Mouse (Mus musculus) MEL-GATA-1-ER (cell line): ENCODE measurements around the gene Snrpg.
"Not testable (repeated sequence)": the region's sequence is repeated elsewhere in the genome, so short reads cannot be mapped to it uniquely, and the experiment has no call there.

Experiments used
- DNase-seq: peaks from one replicate; pipeline ENCODE4 v3.0.0-alpha.2; 2012; ENCODE audit warnings: low read depth; ENCODE audit errors: extremely low read depth

Gene Snrpg

DNA sequence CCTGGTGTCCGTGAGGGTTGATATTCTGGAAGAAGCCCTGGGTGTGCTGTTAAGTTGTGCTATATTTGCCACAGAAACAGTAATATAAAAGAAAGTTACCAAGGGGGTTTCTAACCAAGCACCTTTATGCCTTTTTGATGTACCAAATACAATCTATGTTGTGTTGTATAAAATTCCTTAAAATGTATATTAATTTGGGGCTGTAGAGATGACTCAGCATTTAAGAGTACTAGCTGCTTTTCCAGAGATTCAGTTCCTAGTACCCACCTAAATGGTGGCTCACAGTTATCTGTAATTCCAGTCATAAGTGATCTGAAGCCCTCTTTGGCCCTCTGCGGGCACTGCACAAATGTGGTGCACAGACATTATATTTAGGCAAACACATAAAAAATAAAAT lies 4.3 kb upstream of the Snrpg start:
- no peak for DNase-seq

- no peak for DNase-seq
Observed at GRCm38 (mm10) chr6:86368479-86368878, 2.6 kb upstream of the Snrpg start.

GRCm38 (mm10) chr6:86370093-86370713 lies 901 bp upstream of the Snrpg start:
- DNase-seq = no peak

DNA sequence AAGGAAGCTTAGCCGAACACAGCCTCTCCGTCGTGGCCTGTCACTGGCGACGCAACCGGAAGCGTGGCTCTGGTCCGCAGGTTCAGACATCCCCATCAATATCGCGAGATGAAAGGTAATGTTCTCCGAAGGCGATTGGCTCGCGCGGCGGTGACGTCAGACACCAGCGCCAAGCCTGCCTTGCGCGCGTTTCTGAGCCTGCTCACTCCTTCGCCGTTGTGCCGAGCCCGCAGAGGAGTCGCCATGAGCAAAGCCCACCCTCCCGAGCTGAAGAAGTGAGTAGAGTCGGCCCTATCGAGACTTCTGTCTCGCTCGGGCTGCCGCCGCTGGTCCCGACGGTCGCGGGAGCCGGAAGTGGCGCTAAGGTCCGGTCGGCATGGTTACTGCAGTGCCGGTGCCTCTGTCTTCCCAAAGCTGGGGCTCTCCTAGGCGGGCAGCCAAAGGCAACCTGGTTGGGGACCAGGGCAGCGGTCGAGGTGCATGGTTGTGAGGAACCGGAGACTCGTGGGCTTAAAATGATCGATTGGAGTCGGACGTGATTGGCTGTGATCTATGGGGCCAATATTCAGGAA lies 322 bp downstream of the Snrpg start:
- peak; percentile 95 for DNase-seq

DNA sequence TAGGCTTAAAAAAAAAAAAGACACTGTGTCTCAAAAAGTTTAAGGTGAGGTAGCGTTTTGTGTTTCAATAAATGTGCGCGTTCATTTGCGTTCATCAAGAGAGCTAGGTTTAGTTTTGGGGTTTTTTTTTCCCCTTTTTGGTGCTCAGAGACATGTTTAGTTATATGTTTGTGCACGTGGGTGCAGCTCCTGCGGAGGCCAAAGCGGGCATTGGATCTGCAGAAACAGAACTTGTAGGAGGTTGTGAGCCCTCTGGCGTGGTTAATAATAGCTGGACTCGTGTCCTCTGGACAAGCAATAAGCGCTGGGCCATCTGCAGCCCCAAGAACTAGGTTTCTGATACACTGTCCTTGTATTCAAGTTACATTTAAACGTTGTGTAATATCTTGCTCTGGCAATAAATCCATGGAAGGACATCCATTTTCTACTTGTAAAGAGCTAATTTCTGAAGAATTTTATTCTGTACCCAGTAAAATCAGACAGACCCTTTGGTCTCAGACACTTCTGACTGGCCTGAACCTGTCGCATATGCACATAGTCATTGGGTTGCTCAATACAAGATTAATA lies 929 bp downstream of the Snrpg start:
- DNase-seq = no peak

- DNase-seq = no peak
Observed at GRCm38 (mm10) chr6:86373556-86373955, 2.5 kb downstream of the Snrpg start.

- no peak for DNase-seq
Observed at GRCm38 (mm10) chr6:86378341-86378740, 7.2 kb downstream of the Snrpg start.

GRCm38 (mm10) chr6:86380112-86380511 lies 9.0 kb downstream of the Snrpg start:
- DNase-seq = not testable (repeated sequence)

- DNase-seq = no peak
Observed at GRCm38 (mm10) chr6:86382551-86382950, 11.4 kb downstream of the Snrpg start.

DNA sequence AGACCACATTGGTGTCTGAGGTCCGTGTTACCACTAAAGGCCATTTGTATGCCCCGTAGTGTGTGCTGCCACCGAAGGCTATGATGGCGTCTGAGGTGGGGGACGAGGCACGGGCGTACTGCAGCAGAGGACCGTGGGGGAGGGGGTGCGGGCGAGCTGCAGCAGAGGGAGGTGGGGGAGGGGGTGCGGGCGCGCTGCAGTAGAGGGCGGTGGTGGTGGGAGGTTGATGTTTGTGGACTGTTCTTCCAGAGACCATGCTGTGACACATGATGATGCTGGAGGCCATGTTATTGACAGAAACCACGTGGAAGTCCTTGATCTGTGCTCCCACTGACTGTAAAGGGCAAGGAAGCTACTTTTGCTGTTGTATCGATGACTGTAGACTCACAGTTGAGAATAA lies 12.3 kb downstream of the Snrpg start:
- no peak for DNase-seq

DNA sequence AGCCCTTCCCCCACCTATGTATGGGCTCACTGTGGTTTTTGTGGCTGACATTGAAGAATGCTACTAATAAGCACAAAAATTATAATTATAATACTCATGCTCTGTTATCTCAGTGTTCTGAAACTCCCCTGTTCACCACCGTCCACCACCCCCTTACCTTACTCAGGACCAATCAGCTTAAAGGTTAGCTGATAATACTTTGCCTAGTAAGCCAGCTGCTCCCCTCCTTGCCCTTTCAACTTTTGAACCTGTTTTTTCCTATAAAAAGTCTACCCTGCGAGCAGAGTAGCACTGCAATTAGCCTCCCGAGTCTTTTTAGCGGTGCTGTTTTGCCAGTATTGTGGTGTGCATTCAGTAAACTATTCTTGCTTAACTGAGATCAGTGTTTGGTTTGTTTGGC lies 13.6 kb downstream of the Snrpg start:
- no peak for DNase-seq

DNA sequence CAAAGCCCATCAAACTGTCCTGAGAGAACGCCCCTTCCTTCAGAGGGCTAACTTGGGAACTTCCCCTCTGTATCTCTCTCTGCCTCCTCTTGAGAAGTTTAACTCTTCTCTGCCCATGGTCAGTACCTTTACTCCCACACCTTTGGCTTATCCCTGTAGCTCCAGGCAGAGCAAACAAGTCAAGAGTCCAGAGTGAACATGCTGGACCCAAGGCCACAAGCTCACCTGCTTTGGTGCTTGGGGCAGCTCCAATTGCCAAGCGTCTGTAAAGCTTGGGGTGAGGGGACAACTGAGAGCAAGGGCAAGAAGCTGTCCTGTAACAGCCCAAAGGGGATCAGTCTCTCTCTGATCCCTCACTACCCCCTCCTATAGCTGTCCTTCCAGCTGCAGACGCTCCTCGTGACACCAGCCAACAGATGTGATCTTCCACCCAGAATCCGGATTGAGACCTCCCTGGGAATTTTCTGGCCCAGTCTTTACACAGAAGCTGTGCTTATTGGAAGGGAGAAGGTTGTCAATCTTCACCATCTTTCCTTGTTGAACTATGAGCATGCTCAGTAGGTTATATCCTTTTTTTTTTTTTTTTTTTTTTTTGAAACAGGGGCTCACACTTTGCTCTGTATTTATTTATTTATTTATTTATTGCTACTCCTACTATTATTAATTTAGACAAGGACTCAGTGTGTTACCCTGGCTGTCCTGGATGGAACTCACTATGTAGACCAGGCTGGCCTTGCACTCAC lies 14.4 kb downstream of the Snrpg start:
- no peak for DNase-seq

DNA sequence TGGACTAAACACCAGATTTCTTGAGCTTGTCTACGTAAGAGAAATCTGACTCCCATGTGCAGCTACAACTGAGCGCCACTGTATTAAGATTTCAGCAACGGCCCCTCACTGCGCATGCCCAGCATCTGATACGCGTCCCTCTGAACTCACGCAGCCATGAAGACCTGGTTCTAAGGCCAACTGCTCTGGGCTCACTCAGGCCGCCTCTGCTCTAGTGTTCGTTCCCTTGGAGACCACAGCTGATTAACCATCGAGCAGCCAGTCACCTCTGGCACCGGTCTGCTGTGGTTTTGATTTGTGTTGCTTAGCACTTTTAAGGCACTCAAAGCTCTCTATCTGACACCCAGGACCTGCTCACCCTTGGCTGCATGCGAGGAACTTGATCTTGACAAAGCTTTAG lies 16.2 kb downstream of the Snrpg start:
- DNase-seq = no peak

DNA sequence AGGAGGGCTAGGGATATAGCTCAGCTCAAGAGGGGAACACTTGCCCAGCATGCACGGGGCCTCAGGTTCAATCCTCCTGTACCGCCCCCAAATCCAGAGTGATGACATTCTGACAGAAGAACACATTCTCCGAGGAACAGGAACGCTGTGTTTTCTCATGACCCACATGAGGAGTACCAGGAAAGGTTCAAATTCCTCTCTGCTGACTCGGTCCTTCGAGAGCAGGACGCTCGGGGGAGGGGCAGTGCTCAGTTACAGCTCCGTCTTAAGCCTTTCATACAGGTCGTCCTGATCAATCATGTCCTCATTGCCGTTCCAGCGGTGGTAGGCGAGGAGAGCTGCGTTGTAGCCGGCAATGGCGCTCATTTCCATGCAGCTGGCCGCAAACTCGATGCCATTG lies 17.4 kb downstream of the Snrpg start:
- DNase-seq = no peak

DNA sequence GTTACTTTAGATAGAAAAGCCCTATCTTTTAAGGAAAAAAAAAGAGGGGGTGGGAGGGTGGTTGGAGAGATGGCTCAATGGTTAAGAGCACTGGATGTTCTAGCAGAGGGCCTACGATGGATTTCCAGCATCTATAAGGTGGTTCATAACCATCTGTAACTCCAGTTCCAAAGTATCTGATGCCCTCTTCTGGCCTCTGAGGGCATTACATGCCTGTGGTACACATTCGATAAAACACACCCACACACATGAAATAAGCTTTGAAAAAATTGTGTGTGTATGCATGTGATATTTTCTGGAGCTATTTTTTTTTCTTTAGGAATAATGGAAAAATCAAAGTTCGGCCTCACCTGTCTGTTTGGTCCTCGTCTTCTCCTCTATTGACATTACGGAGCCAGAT lies 20.2 kb downstream of the Snrpg start:
- DNase-seq = no peak

DNA sequence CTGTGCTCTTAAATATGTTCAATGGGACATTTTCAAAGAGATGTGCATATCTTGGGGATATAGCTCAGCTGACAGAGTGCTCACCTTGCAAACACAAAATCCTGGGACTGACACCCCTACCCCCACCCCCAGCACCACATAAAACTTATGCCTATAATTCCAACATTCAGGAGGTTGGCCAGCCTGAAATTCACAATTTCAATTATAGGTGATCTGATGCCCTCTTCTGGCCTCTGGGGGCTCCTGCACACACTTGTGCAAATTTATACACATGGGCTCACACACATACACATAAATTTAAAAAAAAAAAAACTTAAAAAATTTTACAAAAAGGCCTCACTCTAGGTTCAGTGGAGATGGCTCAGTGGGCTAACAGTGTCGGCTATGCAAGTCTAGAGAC lies 22.1 kb downstream of the Snrpg start:
- no peak for DNase-seq

- DNase-seq = no peak
Observed at GRCm38 (mm10) chr6:86394078-86394720, 23.1 kb downstream of the Snrpg start.

DNA sequence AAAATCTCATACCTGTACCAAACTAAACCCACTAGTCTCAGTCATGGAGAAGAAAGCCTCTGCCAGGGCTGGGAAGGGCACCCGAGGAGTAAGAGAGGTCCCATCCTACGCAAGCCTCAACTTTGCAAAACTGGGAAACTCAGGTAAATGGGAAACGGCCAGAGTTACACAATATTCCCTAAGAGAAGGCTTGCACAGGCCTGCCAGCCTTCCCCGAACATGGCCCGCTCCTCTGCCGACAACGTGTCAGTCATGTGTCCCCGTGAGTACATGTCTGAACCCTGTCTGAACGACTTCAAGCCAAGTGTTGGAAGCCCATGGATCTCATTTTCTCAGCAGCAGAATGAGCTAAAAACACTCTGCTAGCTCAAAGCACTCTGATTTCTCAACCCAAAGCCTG lies 23.9 kb downstream of the Snrpg start:
- DNase-seq = no peak

- DNase-seq = no peak
Observed at GRCm38 (mm10) chr6:86395969-86396368, 24.9 kb downstream of the Snrpg start.

DNA sequence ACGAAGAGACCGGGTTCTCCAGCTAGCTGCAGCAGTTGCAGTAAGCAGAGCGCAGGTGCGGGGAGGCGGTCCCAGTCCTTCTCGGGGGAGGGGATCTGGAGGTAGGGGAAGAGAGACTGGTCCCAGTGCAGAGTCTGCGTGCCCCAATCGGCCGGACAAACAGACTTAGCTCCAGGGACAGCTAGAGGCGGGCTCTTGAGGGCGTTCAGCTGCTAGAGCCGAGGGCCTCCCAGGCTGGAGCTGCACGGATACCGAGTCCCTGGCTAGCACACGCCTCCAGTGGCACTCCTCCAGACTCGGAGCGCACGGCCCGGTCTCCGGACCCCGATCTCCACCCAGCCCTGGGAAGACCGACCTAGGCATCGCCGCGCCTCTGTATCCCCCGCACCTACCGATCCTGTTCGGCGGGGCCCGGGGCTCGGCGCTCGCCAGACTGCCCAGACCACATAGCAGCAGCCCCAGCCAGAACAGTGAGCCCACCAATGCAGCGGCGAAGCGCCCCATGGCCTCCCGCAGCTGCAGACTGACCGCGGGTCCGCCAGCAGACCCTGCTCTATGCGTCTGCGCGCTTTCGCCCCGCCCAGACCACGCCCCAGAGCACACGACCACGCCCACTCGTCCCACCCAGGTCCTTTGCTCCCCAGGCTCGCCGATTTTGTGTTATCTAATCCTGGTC lies 25.6 kb downstream of the Snrpg start, which contains the start of gene Pcyox1:
TSS of gene Pcyox1 (minus strand) at position 574 of the 676 bp plus-strand sequence.
- DNase-seq = no peak

GRCm38 (mm10) chr6:86397257-86397980 lies 26.3 kb downstream of the Snrpg start:
- DNase-seq = no peak
